Mouse (Mus musculus): ENCODE data around the gene Acacb. TPM values are rescaled to one million over a fixed set of nuclear protein-coding genes. Genes with fewer than 3 reads are reported as not detected.

Gene Acacb
- polyA plus RNA-seq, 1 experiment from 2014 or later, result 3.6 TPM

GRCm38 (mm10) chr5:114130211-114130605, 16.1 kb upstream of the Acacb start, which contains the start of gene Ung:
Gene Ung, plus strand, starts transcription at chr5:114130386.
- Histone ChIP-seq H3K9me3 (replicated peaks; ENCODE audit: control insufficient read depth, low read length) (no peaks in the 10 kb centered on the region), H3K27ac (replicated peaks; ENCODE audit: low read depth, low read length) (no peak within 1 kb of the TSS; the same call in 1 of the 2 replicates)
- DNase-seq (ENCODE audit: low spot score), result peak; percentile 84

GRCm38 (mm10) chr5:114130698-114131520, 15.4 kb upstream of the Acacb start:
- peak overlapping the region; percentile 60 for H3K9ac ChIP-seq (replicated peaks; ENCODE audit: low read length)
- DNase-seq (ENCODE audit: low spot score) (peak; percentile 93), ATAC-seq (replicated peaks; ENCODE audit: insufficient number of reproducible peaks, low FRiP score, low TSS enrichment, low read depth) (peak; percentile 97)
- no peaks in the 10 kb centered on the region for H3K4me1 ChIP-seq (ENCODE audit: control insufficient read depth, insufficient read depth, low read length)
- no peak overlapping the region; the same call in 1 of the 2 replicates for H3K27ac ChIP-seq (replicated peaks; ENCODE audit: low read depth, low read length)
- H3K4me3 ChIP-seq (ENCODE audit: low read depth, low read length), result peak overlapping the region; percentile 69
- no peaks in the 10 kb centered on the region for H3K27me3 ChIP-seq (ENCODE audit: control insufficient read depth, insufficient read depth, low read length)
- WGBS, result under 1% methylated on average over 85 of the region's 87 CpGs
- H3K36me3 ChIP-seq (replicated peaks; ENCODE audit: control insufficient read depth, insufficient read depth, low read depth, low read length), result no peaks in the 10 kb centered on the region
- H3K4me2 ChIP-seq (ENCODE audit: low read depth, low read length), result peak overlapping the region; percentile 91
- H3K9me3 ChIP-seq (replicated peaks; ENCODE audit: control insufficient read depth, low read length), result no peaks in the 10 kb centered on the region

More at GRCm38 (mm10) chr5:114130211-114130605, 16.1 kb upstream of the Acacb start, which contains the start of gene Ung:
- no peaks in the 10 kb centered on the region for H3K36me3 ChIP-seq (replicated peaks; ENCODE audit: control insufficient read depth, insufficient read depth, low read depth, low read length)
- H3K27me3 ChIP-seq (ENCODE audit: control insufficient read depth, insufficient read depth, low read length), result no peaks in the 10 kb centered on the region
- peak within 1 kb of the TSS; percentile 91 for H3K4me2 ChIP-seq (ENCODE audit: low read depth, low read length)
- peak within 1 kb of the TSS; percentile 69 for H3K4me3 ChIP-seq (ENCODE audit: low read depth, low read length)
- H3K9ac ChIP-seq (replicated peaks; ENCODE audit: low read length), result peak within 1 kb of the TSS; percentile 60
- WGBS, result 1% methylated on average over 27 of the region's 29 CpGs
- peak; percentile 29 for ATAC-seq (replicated peaks; ENCODE audit: insufficient number of reproducible peaks, low FRiP score, low TSS enrichment, low read depth)
- no peaks in the 10 kb centered on the region for H3K4me1 ChIP-seq (ENCODE audit: control insufficient read depth, insufficient read depth, low read length)

GRCm38 (mm10) chr5:114131521-114131840, 14.9 kb upstream of the Acacb start:
- H3K4me3 ChIP-seq (ENCODE audit: low read depth, low read length), result peak overlapping the region; percentile 69
- no peak overlapping the region; the same call in 1 of the 2 replicates for H3K27ac ChIP-seq (replicated peaks; ENCODE audit: low read depth, low read length)
- ATAC-seq (replicated peaks; ENCODE audit: insufficient number of reproducible peaks, low FRiP score, low TSS enrichment, low read depth) (no peak), DNase-seq (ENCODE audit: low spot score) (peak; percentile 38)
- H3K36me3 ChIP-seq (replicated peaks; ENCODE audit: control insufficient read depth, insufficient read depth, low read depth, low read length), result no peaks in the 10 kb centered on the region
- peak overlapping the region; percentile 91 for H3K4me2 ChIP-seq (ENCODE audit: low read depth, low read length)
- H3K9me3 ChIP-seq (replicated peaks; ENCODE audit: control insufficient read depth, low read length), result no peaks in the 10 kb centered on the region
- peak overlapping the region; percentile 60 for H3K9ac ChIP-seq (replicated peaks; ENCODE audit: low read length)
- H3K4me1 ChIP-seq (ENCODE audit: control insufficient read depth, insufficient read depth, low read length), result no peaks in the 10 kb centered on the region
- WGBS, result 1% methylated on average over 15 of the region's 15 CpGs
- H3K27me3 ChIP-seq (ENCODE audit: control insufficient read depth, insufficient read depth, low read length), result no peaks in the 10 kb centered on the region

GRCm38 (mm10) chr5:114132841-114133240, 13.5 kb upstream of the Acacb start:
- Histone ChIP-seq H3K4me1 (ENCODE audit: control insufficient read depth, insufficient read depth, low read length) (no peaks in the 10 kb centered on the region), H3K27me3 (ENCODE audit: control insufficient read depth, insufficient read depth, low read length) (no peaks in the 10 kb centered on the region), H3K9me3 (replicated peaks; ENCODE audit: control insufficient read depth, low read length) (no peaks in the 10 kb centered on the region), H3K9ac (replicated peaks; ENCODE audit: low read length) (no peak overlapping the region), H3K4me3 (ENCODE audit: low read depth, low read length) (no peak overlapping the region), H3K36me3 (replicated peaks; ENCODE audit: control insufficient read depth, insufficient read depth, low read depth, low read length) (no peaks in the 10 kb centered on the region), H3K27ac (replicated peaks; ENCODE audit: low read depth, low read length) (no peak overlapping the region), H3K4me2 (ENCODE audit: low read depth, low read length) (no peak overlapping the region)
- DNase-seq (ENCODE audit: low spot score) (no peak), ATAC-seq (replicated peaks; ENCODE audit: insufficient number of reproducible peaks, low FRiP score, low TSS enrichment, low read depth) (no peak)
- 76% methylated on average over 6 of the region's 6 CpGs for WGBS

- no peaks in the 10 kb centered on the region for H3K36me3 ChIP-seq (replicated peaks; ENCODE audit: control insufficient read depth, insufficient read depth, low read depth, low read length)
- no peak overlapping the region for H3K4me3 ChIP-seq (ENCODE audit: low read depth, low read length)
- H3K9ac ChIP-seq (replicated peaks; ENCODE audit: low read length), result no peak overlapping the region
- ATAC-seq (replicated peaks; ENCODE audit: insufficient number of reproducible peaks, low FRiP score, low TSS enrichment, low read depth), result no peak
- WGBS, result 53% methylated on average over 6 of the region's 6 CpGs
- no peaks in the 10 kb centered on the region for H3K4me1 ChIP-seq (ENCODE audit: control insufficient read depth, insufficient read depth, low read length)
- H3K27ac ChIP-seq (replicated peaks; ENCODE audit: low read depth, low read length), result no peak overlapping the region
- H3K27me3 ChIP-seq (ENCODE audit: control insufficient read depth, insufficient read depth, low read length), result no peaks in the 10 kb centered on the region
- DNase-seq (ENCODE audit: low spot score), result peak; percentile 23
- H3K9me3 ChIP-seq (replicated peaks; ENCODE audit: control insufficient read depth, low read length), result no peaks in the 10 kb centered on the region
- no peak overlapping the region for H3K4me2 ChIP-seq (ENCODE audit: low read depth, low read length)
Measured at GRCm38 (mm10) chr5:114134091-114134534, 12.2 kb upstream of the Acacb start.

- H3K4me1 ChIP-seq (ENCODE audit: control insufficient read depth, insufficient read depth, low read length), result no peaks in the 10 kb centered on the region
- H3K4me2 ChIP-seq (ENCODE audit: low read depth, low read length), result no peak overlapping the region
- H3K36me3 ChIP-seq (replicated peaks; ENCODE audit: control insufficient read depth, insufficient read depth, low read depth, low read length), result no peaks in the 10 kb centered on the region
- H3K9me3 ChIP-seq (replicated peaks; ENCODE audit: control insufficient read depth, low read length), result no peaks in the 10 kb centered on the region
- WGBS, result 88% methylated on average over 10 of the region's 10 CpGs
- H3K9ac ChIP-seq (replicated peaks; ENCODE audit: low read length), result no peak overlapping the region
- no peak for ATAC-seq (replicated peaks; ENCODE audit: insufficient number of reproducible peaks, low FRiP score, low TSS enrichment, low read depth)
- H3K4me3 ChIP-seq (ENCODE audit: low read depth, low read length), result no peak overlapping the region
- no peak for DNase-seq (ENCODE audit: low spot score)
- no peaks in the 10 kb centered on the region for H3K27me3 ChIP-seq (ENCODE audit: control insufficient read depth, insufficient read depth, low read length)
- H3K27ac ChIP-seq (replicated peaks; ENCODE audit: low read depth, low read length), result no peak overlapping the region
Measured at GRCm38 (mm10) chr5:114135516-114135915, 10.8 kb upstream of the Acacb start.

GRCm38 (mm10) chr5:114137481-114138276, 8.7 kb upstream of the Acacb start:
- no peak overlapping the region for H3K4me3 ChIP-seq (ENCODE audit: low read depth, low read length)
- H3K4me2 ChIP-seq (ENCODE audit: low read depth, low read length), result no peak overlapping the region
- H3K27me3 ChIP-seq (ENCODE audit: control insufficient read depth, insufficient read depth, low read length), result no peaks in the 10 kb centered on the region
- ATAC-seq (replicated peaks; ENCODE audit: insufficient number of reproducible peaks, low FRiP score, low TSS enrichment, low read depth) (no peak), DNase-seq (ENCODE audit: low spot score) (no peak)
- H3K36me3 ChIP-seq (replicated peaks; ENCODE audit: control insufficient read depth, insufficient read depth, low read depth, low read length), result no peaks in the 10 kb centered on the region
- WGBS, result 88% methylated on average over 15 of the region's 15 CpGs
- H3K4me1 ChIP-seq (ENCODE audit: control insufficient read depth, insufficient read depth, low read length), result no peaks in the 10 kb centered on the region
- H3K27ac ChIP-seq (replicated peaks; ENCODE audit: low read depth, low read length), result no peak overlapping the region
- H3K9me3 ChIP-seq (replicated peaks; ENCODE audit: control insufficient read depth, low read length), result no peaks in the 10 kb centered on the region
- no peak overlapping the region for H3K9ac ChIP-seq (replicated peaks; ENCODE audit: low read length)
